Mouse (Mus musculus) midbrain, embryonic 16.5 days (tissue): Measurements from ENCODE around the gene Tub. TPM values are rescaled to one million over a fixed set of nuclear protein-coding genes. Genes with fewer than 3 reads are reported as not detected.

Experiments used
- ATAC-seq: fragments of 200-750 bp; cut with Nextera tagmentation; 2 replicates; pipeline ENCODE4 v1.8.0; 2017; ENCODE audit warnings: moderate TSS enrichment
- H3K27ac ChIP-seq: fragments of 300-500 bp; sonication (generic); 2 replicates; pipeline ENCODE4 v1.5.1; 2014; ENCODE audit warnings: mild to moderate bottlenecking, low read length, mixed read lengths
- H3K27me3 ChIP-seq: fragments of 300-500 bp; sonication (generic); 2 replicates; pipeline ENCODE4 v1.6.1; 2014; ENCODE audit warnings: low read depth, low read length, mixed read lengths; ENCODE audit not compliant: control insufficient read depth, insufficient read depth
- H3K36me3 ChIP-seq: fragments of 300-500 bp; sonication (generic); 2 replicates; pipeline ENCODE4 v1.6.1; 2014; ENCODE audit warnings: mild to moderate bottlenecking, low read length, moderate library complexity, mixed read lengths; ENCODE audit not compliant: control insufficient read depth, insufficient read depth
- H3K4me1 ChIP-seq: fragments of 300-500 bp; sonication (generic); 2 replicates; pipeline ENCODE4 v1.6.1; 2014; ENCODE audit warnings: mild to moderate bottlenecking, low read length, mixed read lengths; ENCODE audit not compliant: control insufficient read depth, insufficient read depth
- H3K4me2 ChIP-seq: fragments of 300-500 bp; sonication (generic); 2 replicates; pipeline ENCODE4 v1.6.1; 2014; ENCODE audit warnings: mild to moderate bottlenecking, low read length, mixed read lengths
- H3K4me3 ChIP-seq: fragments of 300-500 bp; sonication (generic); 2 replicates; pipeline ENCODE4 v1.5.1; 2014; ENCODE audit warnings: low read depth, mild to moderate bottlenecking, low read length, moderate library complexity, mixed read lengths
- H3K9ac ChIP-seq: fragments of 300-500 bp; sonication (generic); 2 replicates; pipeline ENCODE4 v1.6.1; 2014; ENCODE audit warnings: low read depth, low read length, mixed read lengths
- H3K9me3 ChIP-seq: fragments of 300-500 bp; sonication (generic); replicated peaks from 2 replicates; pipeline ENCODE4 v1.6.1; 2014; ENCODE audit warnings: mild to moderate bottlenecking, low read length, mixed read lengths; ENCODE audit not compliant: control insufficient read depth, poor library complexity, severe bottlenecking
- WGBS: fragments of 180-500 bp; shearing (Covaris S2); extraction: QIAGEN DNeasy Blood & Tissue Kit; methylation state at CpG from one replicate; pipeline ENCODE4 v1.1.7; 2014; 5-methylcytosine and 5-hydroxymethylcytosine counted together
- polyA plus RNA-seq: library from polyadenylated mRNA; unstranded; fragments of >200 nt; fragmentation: Nextera tagmentation; extraction: Ambion mirVana; gene quantifications from 2 replicates; pipeline ENCODE4 v1.2.1, GENCODE M21; 2015

Tub gene
- polyA plus RNA-seq, 1 experiment from 2014 or later = 62.1 TPM

GRCm38 (mm10) chr7:109072326-109072725 is 122.2 kb downstream of the Tub start:
- Histone ChIP-seq H3K27me3 (no peaks in the 10 kb centered on the region), H3K4me1 (no peaks in the 10 kb centered on the region), H3K36me3 (no peaks in the 10 kb centered on the region), H3K9ac (no peak overlapping the region), H3K4me3 (no peak overlapping the region), H3K4me2 (no peak overlapping the region), H3K27ac (no peak overlapping the region), H3K9me3 (no peaks in the 10 kb centered on the region)
- no peak for ATAC-seq
- 78% methylated on average over 5 of the region's 5 CpGs for WGBS

- Histone ChIP-seq H3K27me3 (no peaks in the 10 kb centered on the region; the same call in 1 of the 2 replicates), H3K4me3 (peak overlapping the region; percentile 64), H3K4me2 (peak overlapping the region; percentile 80), H3K9me3 (no peaks in the 10 kb centered on the region), H3K27ac (peak overlapping the region; percentile 33; the same call in 1 of the 2 replicates), H3K9ac (peak overlapping the region; percentile 77), H3K4me1 (peaks cover 19% of the 10 kb centered on the region), H3K36me3 (no peaks in the 10 kb centered on the region)
- WGBS = 8% methylated on average over 12 of the region's 12 CpGs
- ATAC-seq = peak; percentile 57; the same call in 1 of the 2 replicates
Observed at GRCm38 (mm10) chr7:109082269-109083112, 132.4 kb downstream of the Tub start.

- no peaks in the 10 kb centered on the region for H3K36me3 ChIP-seq
- H3K4me1 ChIP-seq = peaks cover 19% of the 10 kb centered on the region
- WGBS = 3% methylated on average over 48 of the region's 50 CpGs
- no peaks in the 10 kb centered on the region for H3K9me3 ChIP-seq
- H3K27me3 ChIP-seq = no peaks in the 10 kb centered on the region; the same call in 1 of the 2 replicates
- peak within 1 kb of the TSS; percentile 77 for H3K9ac ChIP-seq
- peak within 1 kb of the TSS; percentile 64 for H3K4me3 ChIP-seq
- H3K27ac ChIP-seq = peak within 1 kb of the TSS; percentile 33
- H3K4me2 ChIP-seq = peak within 1 kb of the TSS; percentile 80
- ATAC-seq = peak; percentile 97
Observed at GRCm38 (mm10) chr7:109083113-109083812, 133.1 kb downstream of the Tub start, which contains the start of gene Ric3. Gene Ric3, minus strand, starts transcription at chr7:109083331.

GRCm38 (mm10) chr7:109083813-109084184 is 133.7 kb downstream of the Tub start:
- H3K4me2 ChIP-seq = peak overlapping the region; percentile 80
- H3K36me3 ChIP-seq = no peaks in the 10 kb centered on the region
- no peaks in the 10 kb centered on the region; the same call in 1 of the 2 replicates for H3K27me3 ChIP-seq
- H3K9ac ChIP-seq = no peak overlapping the region
- no peaks in the 10 kb centered on the region for H3K9me3 ChIP-seq
- H3K4me3 ChIP-seq = peak overlapping the region; percentile 64
- 76% methylated on average over 4 of the region's 4 CpGs for WGBS
- peaks cover 19% of the 10 kb centered on the region for H3K4me1 ChIP-seq
- no peak for ATAC-seq
- H3K27ac ChIP-seq = no peak overlapping the region

Other genes with a start within 250 kb of the Tub start
- gene Olfr512, start 237.0 kb upstream of the Tub start, polyA plus RNA-seq = not detected in 2 replicates
- not detected in 2 replicates for gene Olfr513, start 199.4 kb upstream of the Tub start, polyA plus RNA-seq
- gene Olfr514, start 124.3 kb upstream of the Tub start, polyA plus RNA-seq = not detected in 2 replicates
- gene Olfr516, start 99.8 kb upstream of the Tub start, polyA plus RNA-seq = not detected in 2 replicates
- not detected in 2 replicates for gene Olfr517, start 78.0 kb upstream of the Tub start, polyA plus RNA-seq
- not detected in 2 replicates for gene Olfr518, start 65.3 kb upstream of the Tub start, polyA plus RNA-seq
- gene Olfr519, start 55.9 kb upstream of the Tub start, polyA plus RNA-seq = not detected in 2 replicates
- not detected in 2 replicates for gene Nlrp10, start 20.2 kb upstream of the Tub start, polyA plus RNA-seq
- 60.9 and 62.8 TPM in 2 replicates for gene Eif3f, start 15.9 kb upstream of the Tub start, polyA plus RNA-seq
- gene Ric3, start 133.0 kb downstream of the Tub start, polyA plus RNA-seq = 36.1 and 38.0 TPM in 2 replicates
- 101 and 126 TPM in 2 replicates for gene Lmo1, start 224.9 kb downstream of the Tub start, polyA plus RNA-seq